Mouse (Mus musculus) intestine, embryonic 14.5 days (tissue): Measurements from ENCODE around the gene Zkscan1. TPM values are rescaled to one million over a fixed set of nuclear protein-coding genes. Genes with fewer than 3 reads are reported as not detected.
"Not testable (repeated sequence)": the region's sequence is repeated elsewhere in the genome, so short reads cannot be mapped to it uniquely, and the experiment has no call there.

Experiments
- ATAC-seq: fragments of 200-750 bp; cut with Nextera tagmentation; replicated peaks from 2 replicates; pipeline ENCODE4 v1.8.0; 2017; ENCODE audit warnings: low read depth, moderate number of reproducible peaks, moderate TSS enrichment, moderate library complexity; ENCODE audit not compliant: low FRiP score, low TSS enrichment
- DNase-seq: peaks from one replicate; pipeline ENCODE4 v3.0.0-alpha.2; 2018; ENCODE audit warnings: low spot score
- H3K27ac ChIP-seq: fragments of 300-500 bp; sonication (generic); 2 replicates; pipeline ENCODE4 v1.5.1; 2014; ENCODE audit warnings: low read depth, mild to moderate bottlenecking, control low read depth
- H3K27me3 ChIP-seq: fragments of 300-500 bp; sonication (generic); replicated peaks from 2 replicates; pipeline ENCODE4 v1.6.1; 2014; ENCODE audit warnings: low read length, control low read depth; ENCODE audit not compliant: control insufficient read depth, insufficient read depth
- H3K36me3 ChIP-seq: fragments of 300-500 bp; sonication (generic); 2 replicates; pipeline ENCODE4 v1.6.1; 2014; ENCODE audit warnings: low read length, control low read depth; ENCODE audit not compliant: control insufficient read depth, insufficient read depth
- H3K4me1 ChIP-seq: fragments of 300-500 bp; sonication (generic); replicated peaks from 2 replicates; pipeline ENCODE4 v1.6.1; 2014; ENCODE audit warnings: low read length, control low read depth, mixed read lengths; ENCODE audit not compliant: control insufficient read depth, insufficient read depth
- H3K4me2 ChIP-seq: fragments of 300-500 bp; sonication (generic); 2 replicates; pipeline ENCODE4 v1.6.1; 2014; ENCODE audit warnings: low read length
- H3K4me3 ChIP-seq: fragments of 300-500 bp; sonication (generic); 2 replicates; pipeline ENCODE4 v1.5.1; 2014; ENCODE audit warnings: low read depth, low read length, control low read depth, mixed read lengths
- H3K9ac ChIP-seq: fragments of 300-500 bp; sonication (generic); 2 replicates; pipeline ENCODE4 v1.6.1; 2014; ENCODE audit warnings: mild to moderate bottlenecking, low read length
- H3K9me3 ChIP-seq: fragments of 300-500 bp; sonication (generic); 2 replicates; pipeline ENCODE4 v1.6.1; 2016; ENCODE audit warnings: low read length, control low read depth; ENCODE audit not compliant: control insufficient read depth
- WGBS: fragments of 180-500 bp; shearing (Covaris S2); extraction: QIAGEN DNeasy Blood & Tissue Kit; methylation state at CpG from one replicate; pipeline ENCODE4 v1.1.7; 2014; 5-methylcytosine and 5-hydroxymethylcytosine counted together
- polyA plus RNA-seq: library from polyadenylated mRNA; unstranded; fragments of >200 nt; fragmentation: Nextera tagmentation; extraction: Ambion mirVana; gene quantifications from 2 replicates; pipeline ENCODE4 v1.2.1, GENCODE M21; 2014

The Zkscan1 gene
- 24.5 and 26.3 TPM in 2 replicates for polyA plus RNA-seq

DNA sequence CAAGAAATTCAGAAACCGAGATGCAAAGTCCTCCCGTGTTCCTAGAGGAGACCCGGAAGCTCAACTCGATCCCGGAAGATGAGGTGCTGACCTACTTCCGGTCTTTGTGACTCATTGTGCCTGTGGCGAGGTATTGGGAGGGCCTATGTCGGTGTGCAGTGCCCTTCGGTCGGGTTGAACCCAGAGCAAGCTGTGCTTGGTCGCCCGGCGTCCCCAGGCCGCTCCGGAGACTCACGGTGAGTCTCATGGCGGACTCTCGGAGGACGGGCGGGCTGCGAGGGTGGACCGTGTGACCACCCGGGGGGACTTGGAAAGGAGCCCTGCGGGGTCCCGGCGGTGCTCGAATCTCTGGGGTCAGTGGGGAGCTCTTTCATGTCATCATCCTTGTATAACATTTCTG is at the start of gene Zkscan1:
Gene Zkscan1 (plus strand): TSS at position 89 of the 400 bp plus-strand sequence.
- DNase-seq (peak; percentile 88), ATAC-seq (peak; percentile 90)
- peaks cover 14% of the 10 kb centered on the region for H3K36me3 ChIP-seq
- H3K4me1 ChIP-seq = peaks cover 20% of the 10 kb centered on the region
- H3K4me3 ChIP-seq = peak within 1 kb of the TSS; percentile 100
- peak within 1 kb of the TSS; percentile 91 for H3K4me2 ChIP-seq
- H3K9ac ChIP-seq = peak within 1 kb of the TSS; percentile 99
- peak within 1 kb of the TSS; percentile 89 for H3K27ac ChIP-seq
- no peaks in the 10 kb centered on the region for H3K27me3 ChIP-seq
- WGBS = under 1% methylated on average over 27 of the region's 27 CpGs
- H3K9me3 ChIP-seq = no peaks in the 10 kb centered on the region

- H3K9me3 ChIP-seq, H3K4me1 ChIP-seq, H3K27ac ChIP-seq, H3K9ac ChIP-seq, DNase-seq, H3K4me3 ChIP-seq, H3K27me3 ChIP-seq, H3K36me3 ChIP-seq, ATAC-seq, H3K4me2 ChIP-seq: not testable (repeated sequence)
- no CpG with 5 or more reads among the region's 5 CpGs for WGBS
Observed at GRCm38 (mm10) chr5:138052894-138053293, 32.0 kb upstream of the Zkscan1 start, which contains the start of gene Smok3c. TSS of gene Smok3c (plus strand) at chr5:138053194.

DNA sequence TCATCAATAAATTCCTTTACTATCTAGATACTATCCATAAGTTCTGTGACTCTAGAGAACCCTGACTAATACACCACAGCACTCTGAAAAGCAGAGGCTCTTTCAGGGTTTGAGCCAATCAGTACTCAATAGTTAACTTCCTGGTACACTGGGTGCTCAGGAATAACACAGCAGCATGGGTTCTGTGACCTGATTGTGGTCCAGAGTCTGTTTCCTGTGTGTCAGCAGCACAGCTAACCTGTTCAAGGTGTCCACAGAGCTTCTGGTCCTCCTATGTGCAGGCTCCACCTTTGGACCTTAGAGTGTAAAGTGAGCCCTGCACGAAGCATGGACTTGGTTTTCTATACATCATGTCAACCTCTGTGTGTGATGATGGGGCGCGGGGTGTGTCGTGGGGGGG is 11.1 kb upstream of the Zkscan1 start:
- Histone ChIP-seq H3K4me1 (no peaks in the 10 kb centered on the region), H3K4me3 (no peak overlapping the region), H3K4me2 (no peak overlapping the region), H3K9me3 (no peaks in the 10 kb centered on the region), H3K27me3 (no peaks in the 10 kb centered on the region), H3K27ac (no peak overlapping the region), H3K9ac (no peak overlapping the region), H3K36me3 (no peaks in the 10 kb centered on the region)
- DNase-seq = no peak
- WGBS = 86% methylated on average over 4 of the region's 4 CpGs
- ATAC-seq = no peak

DNA sequence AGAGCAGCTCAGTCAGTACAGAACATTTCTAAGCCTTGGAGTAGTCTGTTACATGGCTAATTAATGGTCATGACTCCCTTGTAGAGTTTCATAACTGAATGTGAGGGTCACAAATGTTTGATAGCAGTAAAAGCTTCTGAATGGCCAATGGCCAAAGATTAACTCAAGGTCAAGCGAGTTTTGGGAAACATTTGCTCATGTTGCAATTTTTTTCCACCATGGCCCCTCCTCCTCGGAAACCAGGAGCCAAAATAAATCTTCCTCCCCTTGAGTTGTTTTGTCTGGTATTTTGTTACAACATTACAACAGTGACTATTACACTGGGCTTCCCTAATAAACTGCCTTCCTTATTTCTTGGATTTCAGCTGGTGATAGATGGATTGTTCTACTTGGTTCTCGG is 9.2 kb upstream of the Zkscan1 start:
- Histone ChIP-seq H3K4me3 (no peak overlapping the region), H3K9ac (no peak overlapping the region), H3K27ac (no peak overlapping the region), H3K36me3 (no peaks in the 10 kb centered on the region), H3K27me3 (no peaks in the 10 kb centered on the region), H3K4me2 (no peak overlapping the region), H3K4me1 (no peaks in the 10 kb centered on the region), H3K9me3 (no peaks in the 10 kb centered on the region)
- WGBS = 70% methylated on average over 3 of the region's 3 CpGs
- DNase-seq = no peak
- ATAC-seq = no peak

GRCm38 (mm10) chr5:138076148-138076547 is 8.7 kb upstream of the Zkscan1 start:
- ATAC-seq = no peak
- 63% methylated on average over 2 of the region's 2 CpGs for WGBS
- DNase-seq = no peak
- no peak overlapping the region for H3K4me3 ChIP-seq
- no peak overlapping the region for H3K27ac ChIP-seq
- H3K36me3 ChIP-seq = no peaks in the 10 kb centered on the region
- H3K27me3 ChIP-seq = no peaks in the 10 kb centered on the region
- no peaks in the 10 kb centered on the region for H3K9me3 ChIP-seq
- H3K4me2 ChIP-seq = no peak overlapping the region
- H3K9ac ChIP-seq = no peak overlapping the region
- H3K4me1 ChIP-seq = no peaks in the 10 kb centered on the region

DNA sequence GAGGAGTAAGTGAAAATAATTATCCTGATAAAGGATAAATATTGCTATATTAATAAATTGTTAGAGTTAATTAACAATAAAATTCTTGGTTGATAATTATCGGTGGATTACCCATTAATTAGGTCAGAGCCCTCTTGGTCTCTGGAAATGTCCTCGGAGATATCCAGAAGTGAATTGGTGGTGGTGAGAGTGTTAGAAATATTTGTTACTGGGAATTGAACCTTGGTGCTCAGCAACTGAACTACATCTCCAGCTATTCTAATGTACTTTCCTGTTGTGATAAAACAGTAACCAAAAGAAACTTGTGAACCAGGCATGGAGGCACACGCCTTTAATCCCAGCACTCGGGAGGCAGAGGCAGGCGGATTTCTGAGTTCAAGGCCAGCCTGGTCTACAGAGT is 4.4 kb upstream of the Zkscan1 start:
- Histone ChIP-seq H3K36me3 (no peaks in the 10 kb centered on the region), H3K9me3 (no peaks in the 10 kb centered on the region), H3K4me3 (no peak overlapping the region), H3K27me3 (no peaks in the 10 kb centered on the region), H3K4me1 (no peaks in the 10 kb centered on the region), H3K9ac (no peak overlapping the region), H3K4me2 (no peak overlapping the region), H3K27ac (no peak overlapping the region)
- DNase-seq = no peak
- no peak for ATAC-seq
- WGBS = 91% methylated on average over 5 of the region's 5 CpGs

- Histone ChIP-seq H3K27ac (no peak overlapping the region), H3K4me2 (no peak overlapping the region), H3K9me3 (no peaks in the 10 kb centered on the region), H3K9ac (no peak overlapping the region), H3K4me3 (no peak overlapping the region), H3K4me1 (peaks cover 7% of the 10 kb centered on the region), H3K36me3 (no peaks in the 10 kb centered on the region), H3K27me3 (no peaks in the 10 kb centered on the region)
- DNase-seq (no peak), ATAC-seq (no peak)
- WGBS = 84% methylated on average over 9 of the region's 9 CpGs
Observed at GRCm38 (mm10) chr5:138081446-138081845, 3.4 kb upstream of the Zkscan1 start.

DNA sequence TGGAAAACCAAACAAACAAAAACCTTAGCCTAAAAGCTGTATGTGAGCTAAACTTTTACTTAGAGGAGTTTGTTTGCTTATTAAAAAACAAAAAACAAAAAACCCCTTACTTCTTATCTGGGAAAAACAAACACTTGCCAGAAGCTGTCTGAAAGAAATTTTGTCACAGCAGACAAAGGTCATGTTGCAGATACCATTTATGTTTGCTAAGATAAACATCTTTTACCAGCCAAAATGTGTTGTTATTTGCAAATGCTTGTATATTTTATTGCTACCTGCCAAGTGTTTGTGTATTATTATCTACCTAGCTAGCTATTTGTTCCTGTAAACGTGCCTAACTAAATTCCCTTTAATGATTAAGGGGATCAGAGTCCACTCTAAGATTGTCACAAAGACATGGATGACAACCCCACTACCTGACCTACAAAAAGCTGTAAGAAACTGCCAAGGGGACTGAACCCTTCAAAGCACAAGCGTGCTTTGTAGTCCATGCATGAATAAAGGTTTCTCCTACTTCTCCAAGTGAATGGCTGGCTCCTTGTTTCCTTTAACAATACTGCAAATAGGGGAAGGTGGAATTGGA is 1.5 kb upstream of the Zkscan1 start:
- Histone ChIP-seq H3K4me2 (no peak overlapping the region), H3K27me3 (no peaks in the 10 kb centered on the region), H3K36me3 (peaks cover 14% of the 10 kb centered on the region), H3K4me1 (peaks cover 17% of the 10 kb centered on the region), H3K9me3 (no peaks in the 10 kb centered on the region), H3K9ac (no peak overlapping the region), H3K27ac (no peak overlapping the region), H3K4me3 (no peak overlapping the region)
- DNase-seq (no peak), ATAC-seq (no peak)
- WGBS = 62% methylated on average over 2 of the region's 2 CpGs

- peaks cover 20% of the 10 kb centered on the region for H3K4me1 ChIP-seq
- no peak overlapping the region for H3K27ac ChIP-seq
- peaks cover 14% of the 10 kb centered on the region for H3K36me3 ChIP-seq
- no peak overlapping the region for H3K4me2 ChIP-seq
- WGBS = 90% methylated on average over 2 of the region's 2 CpGs
- no peaks in the 10 kb centered on the region for H3K9me3 ChIP-seq
- no peak overlapping the region for H3K4me3 ChIP-seq
- ATAC-seq (no peak), DNase-seq (no peak)
- H3K9ac ChIP-seq = no peak overlapping the region
- H3K27me3 ChIP-seq = no peaks in the 10 kb centered on the region
Observed at GRCm38 (mm10) chr5:138083936-138084335, 948 bp upstream of the Zkscan1 start.
